Mouse (Mus musculus): ENCODE measurements around the gene Syngr1.
"Not testable (repeated sequence)": the region's sequence is repeated elsewhere in the genome, so short reads cannot be mapped to it uniquely, and the experiment has no call there.

The Syngr1 gene

GRCm38 (mm10) chr15:80115866-80116794 lies 25.0 kb downstream of the Syngr1 start:
- no peak for DNase-seq (ENCODE audit: extremely low spot score)

- DNase-seq (ENCODE audit: extremely low spot score), result no peak
Measured at GRCm38 (mm10) chr15:80117154-80117553, 26.0 kb downstream of the Syngr1 start.

GRCm38 (mm10) chr15:80119076-80119475 lies 27.9 kb downstream of the Syngr1 start:
- no peak for DNase-seq (ENCODE audit: extremely low spot score)

GRCm38 (mm10) chr15:80121721-80122325 lies 30.7 kb downstream of the Syngr1 start:
- no peak for DNase-seq (ENCODE audit: extremely low spot score)

DNA sequence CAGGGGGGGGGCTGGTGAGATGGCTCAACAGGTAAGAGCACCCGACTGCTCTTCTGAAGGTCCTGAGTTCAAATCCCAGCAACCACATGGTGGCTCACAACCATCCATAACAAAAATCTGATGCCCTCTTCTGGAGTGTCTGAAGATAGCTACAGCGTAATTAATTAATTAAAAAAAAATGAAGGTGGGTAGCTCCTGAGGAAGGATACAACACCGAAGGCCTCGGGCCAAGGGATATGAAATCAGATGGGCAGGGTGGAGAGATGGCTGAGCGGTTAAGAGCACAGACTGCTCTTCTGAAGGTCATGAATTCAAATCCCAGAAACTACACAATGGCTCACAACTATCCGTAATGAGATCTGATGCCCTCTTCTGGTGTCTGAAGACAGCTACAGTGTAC lies 31.3 kb downstream of the Syngr1 start:
- DNase-seq (ENCODE audit: extremely low spot score), result not testable (repeated sequence)

GRCm38 (mm10) chr15:80124651-80125050 lies 33.5 kb downstream of the Syngr1 start:
- DNase-seq (ENCODE audit: extremely low spot score), result no peak

- no peak for DNase-seq (ENCODE audit: extremely low spot score)
Measured at GRCm38 (mm10) chr15:80127191-80127590, 36.1 kb downstream of the Syngr1 start.

- no peak for DNase-seq (ENCODE audit: extremely low spot score)
Measured at GRCm38 (mm10) chr15:80129982-80130381, 38.8 kb downstream of the Syngr1 start.

- DNase-seq (ENCODE audit: extremely low spot score), result no peak
Measured at GRCm38 (mm10) chr15:80130689-80131088, 39.6 kb downstream of the Syngr1 start.

DNA sequence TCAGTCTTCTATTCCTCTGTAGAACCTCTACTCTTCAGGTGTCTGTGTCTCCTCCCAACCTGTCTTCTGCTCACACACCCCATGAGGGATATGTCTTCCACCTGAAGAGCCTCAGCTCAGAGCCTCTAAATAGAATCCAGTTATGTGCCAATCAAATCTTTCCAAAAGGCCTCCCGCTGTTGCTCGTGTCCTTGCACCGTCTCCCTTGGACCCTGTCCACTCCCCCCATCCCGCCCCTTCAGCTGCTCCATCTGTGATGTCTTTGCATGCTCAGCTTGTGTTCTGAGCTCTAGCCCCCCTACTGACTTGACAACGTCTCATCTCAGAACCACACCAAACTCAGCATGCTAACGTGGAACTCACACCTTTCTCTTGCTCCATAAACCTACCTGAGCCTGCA lies 40.3 kb downstream of the Syngr1 start:
- no peak for DNase-seq (ENCODE audit: extremely low spot score)

DNA sequence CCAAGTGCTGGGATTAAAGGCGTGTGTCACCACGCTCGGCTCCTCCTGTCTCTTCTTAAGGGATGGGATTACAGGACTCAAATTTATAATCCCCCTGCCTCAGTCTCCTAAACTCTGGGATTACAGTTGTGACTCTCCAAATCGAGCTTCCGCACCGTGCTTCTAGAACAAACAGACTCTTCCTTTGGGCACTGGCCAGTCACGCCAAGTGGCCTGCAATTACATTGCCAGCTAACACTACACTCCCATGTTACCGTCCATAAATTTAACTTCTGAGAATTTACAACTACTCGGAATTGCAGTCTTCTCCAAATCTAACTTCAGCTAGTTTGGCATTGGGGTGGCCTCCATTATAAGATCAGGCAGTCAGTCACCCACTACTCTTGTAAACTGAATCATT lies 41.3 kb downstream of the Syngr1 start:
- no peak for DNase-seq (ENCODE audit: extremely low spot score)

DNA sequence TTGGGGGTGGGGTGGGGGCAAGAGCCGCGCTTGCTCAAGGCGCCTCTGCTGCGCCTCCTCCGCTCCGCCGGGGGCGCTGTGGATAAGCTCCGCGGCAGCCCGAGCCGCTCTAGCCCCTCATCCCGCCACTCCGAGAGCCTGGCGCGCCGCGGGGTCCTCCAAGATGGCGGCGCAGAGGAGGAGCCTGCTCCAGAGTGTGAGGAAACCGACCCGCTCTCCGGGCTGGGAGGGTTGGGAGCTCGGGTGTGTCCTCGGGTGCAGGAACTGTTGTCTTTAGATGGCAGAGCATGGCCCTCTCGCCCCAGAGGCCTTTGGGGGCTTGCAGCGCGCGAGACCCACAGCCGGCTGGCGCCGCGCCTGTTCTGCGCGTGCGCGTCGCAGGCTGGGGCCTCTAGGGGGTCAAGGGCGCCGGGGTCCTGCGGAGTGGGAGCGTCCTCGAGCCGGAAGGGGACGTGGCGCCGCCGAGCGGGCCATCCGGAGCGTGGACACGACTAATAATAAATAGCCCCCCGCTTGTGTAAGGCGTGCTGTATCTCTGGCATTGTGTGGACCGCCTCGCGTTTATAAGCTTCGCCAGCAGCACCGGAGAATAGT lies 42.0 kb downstream of the Syngr1 start, which contains the start of gene Tab1:
Gene Tab1 (plus strand): TSS at position 135 of the 594 bp plus-strand sequence.
- DNase-seq (ENCODE audit: extremely low spot score), result peak; percentile 96

GRCm38 (mm10) chr15:80133682-80134449 lies 42.7 kb downstream of the Syngr1 start:
- peak; percentile 45 for DNase-seq (ENCODE audit: extremely low spot score)

- no peak for DNase-seq (ENCODE audit: extremely low spot score)
Measured at GRCm38 (mm10) chr15:80134450-80134847, 43.3 kb downstream of the Syngr1 start.

- no peak for DNase-seq (ENCODE audit: extremely low spot score)
Measured at GRCm38 (mm10) chr15:80135499-80135898, 44.4 kb downstream of the Syngr1 start.

GRCm38 (mm10) chr15:80136645-80137044 lies 45.5 kb downstream of the Syngr1 start:
- no peak for DNase-seq (ENCODE audit: extremely low spot score)

- no peak for DNase-seq (ENCODE audit: extremely low spot score)
Measured at GRCm38 (mm10) chr15:80137945-80138791, 47.0 kb downstream of the Syngr1 start.

DNA sequence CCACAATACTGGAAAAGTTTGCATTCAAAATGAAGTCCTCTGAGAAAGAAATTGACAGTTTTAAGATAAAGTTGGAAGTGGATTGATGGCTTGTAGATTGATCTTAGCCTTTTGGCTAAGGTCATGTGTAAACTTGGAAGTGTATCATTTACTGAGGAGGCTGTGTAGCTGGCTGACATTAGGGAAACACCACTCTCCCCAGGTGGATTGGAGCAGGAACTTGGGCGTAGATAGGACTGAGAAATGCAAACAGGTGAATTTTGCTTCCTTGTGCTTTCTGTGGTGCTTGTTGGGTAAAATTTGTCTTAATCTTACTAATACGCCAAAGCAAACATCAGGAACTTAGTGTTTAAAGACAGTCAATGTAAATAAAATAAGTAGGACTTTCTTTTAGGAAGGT lies 49.2 kb downstream of the Syngr1 start:
- DNase-seq (ENCODE audit: extremely low spot score), result no peak

DNA sequence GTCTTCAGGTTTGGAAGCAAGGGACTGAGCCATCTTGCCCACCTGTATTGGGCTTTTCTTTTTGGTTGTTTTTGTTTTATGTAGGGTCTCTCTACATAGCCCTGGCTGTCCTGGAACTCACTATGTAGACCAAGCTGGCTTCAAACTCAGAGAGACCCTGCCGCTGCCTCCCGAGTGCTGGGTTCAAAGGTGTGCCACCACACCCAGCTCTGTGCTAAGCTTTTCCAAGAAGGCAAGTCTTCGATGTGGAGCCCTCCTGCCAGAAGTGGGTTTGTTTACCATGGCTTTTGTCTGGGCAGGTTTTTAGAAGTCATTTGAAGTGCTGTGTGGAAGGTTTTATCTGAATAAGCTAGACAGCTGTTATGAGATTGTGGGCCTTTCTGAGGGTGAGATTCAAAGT lies 49.7 kb downstream of the Syngr1 start:
- no peak for DNase-seq (ENCODE audit: extremely low spot score)

DNA sequence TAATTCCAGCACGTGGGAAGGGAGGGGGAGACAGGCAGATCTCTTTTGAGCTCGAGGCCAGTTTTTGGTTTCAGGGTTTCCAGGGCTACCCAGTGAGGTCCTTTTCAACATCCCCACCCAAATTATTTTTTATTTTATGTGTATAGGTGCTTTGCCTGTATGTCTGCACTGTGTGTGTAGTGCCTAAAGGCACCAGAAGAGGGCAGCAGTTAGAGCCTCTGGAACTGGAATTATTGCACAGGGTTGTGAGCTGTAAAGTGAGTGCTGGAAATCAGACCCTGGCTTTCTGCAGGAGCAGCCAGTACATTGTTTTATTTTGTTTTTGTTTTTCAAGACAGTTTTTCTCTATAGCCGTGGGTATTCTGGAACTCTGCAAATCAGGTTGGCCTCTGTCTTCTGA lies 51.0 kb downstream of the Syngr1 start:
- no peak for DNase-seq (ENCODE audit: extremely low spot score)

GRCm38 (mm10) chr15:80143760-80144159 lies 52.6 kb downstream of the Syngr1 start:
- DNase-seq (ENCODE audit: extremely low spot score), result no peak

All from embryo, embryonic 9.5 days (tissue).